Comparison of ENCODE assay signal across 18 mouse cellular contexts in genomic region chr5:113952519-113952918, GRCm38 (mm10). TPM values are rescaled to one million over a fixed set of nuclear protein-coding genes. Genes with fewer than 3 reads are reported as not detected.
DNase-seq lines count a peak whose midpoint lies in the region; ATAC-seq and TF ChIP-seq lines count a peak whose summit lies in the region.
"Had no signal": no experiment of that assay in that cellular context is flagged by ENCODE, and none has a peak within 500 bp of the region (broad histone marks: within the 10 kb centered on the region; RNA-seq: fewer than 3 reads in every experiment).

No protein-coding gene starts in this region.

- H3K4me3 ChIP-seq in intestine, embryonic 16.5 days (ENCODE audit: low read length), result no peak overlapping the region
- H3K4me3 ChIP-seq in intestine, embryonic 15.5 days (replicated peaks), result no peak overlapping the region
- H3K4me3 ChIP-seq in bone marrow, adult 2 months (replicated peaks; ENCODE audit: control insufficient read depth, low read depth, low read length), result no peak overlapping the region
- H3K4me3 ChIP-seq in megakaryocyte, embryonic 14.5 days (replicated peaks), result peak overlapping the region; percentile 87
- no peak overlapping the region for H3K4me3 ChIP-seq in forebrain, embryonic 11.5 days (ENCODE audit: low read depth, low read length)
- H3K4me3 ChIP-seq in hindbrain, embryonic 16.5 days (ENCODE audit: low read length), result no peak overlapping the region
- H3K4me3 ChIP-seq: embryonic facial prominence, embryonic 13.5 days; limb, embryonic 13.5 days; midbrain, embryonic 10.5 days had no signal

- no peak for TF ChIP-seq CTCF in bone marrow, adult 2 months (IDR thresholded peaks at IDR 0.05; ENCODE audit: control insufficient read depth, insufficient read depth, low read length)

- no peak overlapping the region for H3K4me2 ChIP-seq in intestine, embryonic 16.5 days (ENCODE audit: low read depth, low read length)
- no peak overlapping the region for H3K4me2 ChIP-seq in intestine, embryonic 15.5 days (replicated peaks)
- H3K4me2 ChIP-seq in forebrain, embryonic 11.5 days (ENCODE audit: low read depth, low read length, severe bottlenecking), result no peak overlapping the region
- H3K4me2 ChIP-seq in hindbrain, embryonic 16.5 days (ENCODE audit: low read length), result no peak overlapping the region
- H3K4me2 ChIP-seq: embryonic facial prominence, embryonic 13.5 days; limb, embryonic 13.5 days had no signal

- no peak for ATAC-seq in intestine, embryonic 16.5 days
- ATAC-seq in intestine, embryonic 15.5 days, result no peak
- ATAC-seq in hematopoietic stem cell, adult 5-6 weeks (replicated peaks in 1 of 2; ENCODE audit: insufficient read depth in 1 of 2, low FRiP score in 2 of 2, low TSS enrichment in 1 of 2, low read depth in 1 of 2, poor library complexity in 2 of 2, severe bottlenecking in 2 of 2), result peak; percentile 63 to 66
- no peak for ATAC-seq in forebrain, embryonic 11.5 days (replicated peaks; ENCODE audit: low FRiP score)
- ATAC-seq in hindbrain, embryonic 16.5 days, result no peak
- ATAC-seq: intestine, postnatal 0 days had no signal

- H3K9ac ChIP-seq in intestine, embryonic 16.5 days (ENCODE audit: low read depth, low read length), result no peak overlapping the region
- no peak overlapping the region for H3K9ac ChIP-seq in intestine, embryonic 15.5 days
- H3K9ac ChIP-seq in forebrain, embryonic 11.5 days (ENCODE audit: low read length), result no peak overlapping the region
- H3K9ac ChIP-seq in hindbrain, embryonic 16.5 days (ENCODE audit: low read depth, low read length), result no peak overlapping the region
- H3K9ac ChIP-seq: embryonic facial prominence, embryonic 13.5 days; limb, embryonic 13.5 days had no signal

- DNase-seq in forebrain, embryonic 11.5 days (ENCODE audit: low spot score), result no peak
- DNase-seq in urinary bladder, postnatal 14 days (ENCODE audit: low spot score), result no peak
- DNase-seq: adrenal gland, postnatal 10 days; cerebellum, postnatal 14 days; kidney, postnatal 36 days; spleen, adult 18-20 months had no signal

- H3K9me3 ChIP-seq in intestine, embryonic 16.5 days (ENCODE audit: control insufficient read depth, low read length), result no peaks in the 10 kb centered on the region
- no peaks in the 10 kb centered on the region for H3K9me3 ChIP-seq in intestine, embryonic 15.5 days
- H3K9me3 ChIP-seq in megakaryocyte, embryonic 14.5 days, result no peaks in the 10 kb centered on the region
- H3K9me3 ChIP-seq in forebrain, embryonic 11.5 days (ENCODE audit: control insufficient read depth, low read length), result no peaks in the 10 kb centered on the region
- no peaks in the 10 kb centered on the region for H3K9me3 ChIP-seq in hindbrain, embryonic 16.5 days (ENCODE audit: control insufficient read depth, low read length)
- H3K9me3 ChIP-seq: embryonic facial prominence, embryonic 13.5 days; limb, embryonic 13.5 days; midbrain, embryonic 10.5 days had no signal

- TF ChIP-seq POLR2A in bone marrow, adult 2 months (IDR thresholded peaks at IDR 0.05; ENCODE audit: borderline replicate concordance, control insufficient read depth, low read depth, low read length), result no peak

- no peaks in the 10 kb centered on the region for H3K27me3 ChIP-seq in intestine, embryonic 16.5 days (replicated peaks; ENCODE audit: control insufficient read depth, insufficient read depth, low read length)
- H3K27me3 ChIP-seq in intestine, embryonic 15.5 days (replicated peaks), result no peaks in the 10 kb centered on the region
- no peaks in the 10 kb centered on the region for H3K27me3 ChIP-seq in megakaryocyte, embryonic 14.5 days (replicated peaks)
- H3K27me3 ChIP-seq in forebrain, embryonic 11.5 days (ENCODE audit: control insufficient read depth, insufficient read depth, low read length), result no peaks in the 10 kb centered on the region
- no peaks in the 10 kb centered on the region for H3K27me3 ChIP-seq in hindbrain, embryonic 16.5 days (replicated peaks; ENCODE audit: control insufficient read depth, insufficient read depth, low read length)
- H3K27me3 ChIP-seq: embryonic facial prominence, embryonic 13.5 days; limb, embryonic 13.5 days had no signal

- 0 out of 2 replicates have a peak overlapping the region, but pooled peaks have one; percentile 24 for H3K27ac ChIP-seq in intestine, embryonic 16.5 days (ENCODE audit: low read length)
- H3K27ac ChIP-seq in intestine, embryonic 15.5 days, result no peak overlapping the region
- H3K27ac ChIP-seq in bone marrow, adult 2 months (ENCODE audit: control insufficient read depth, insufficient read depth, low read depth, low read length, poor library complexity), result peak overlapping the region; percentile 52; the same call in 1 of the 2 replicates
- no peak overlapping the region for H3K27ac ChIP-seq in forebrain, embryonic 11.5 days (ENCODE audit: low read depth, low read length)
- H3K27ac ChIP-seq in hindbrain, embryonic 16.5 days (ENCODE audit: low read depth, low read length), result no peak overlapping the region
- H3K27ac ChIP-seq: embryonic facial prominence, embryonic 13.5 days; limb, embryonic 13.5 days; stomach, postnatal 0 days had no signal

- H3K36me3 ChIP-seq in intestine, embryonic 16.5 days (ENCODE audit: control insufficient read depth, insufficient read depth, low read length), result peaks cover 4% of the 10 kb centered on the region
- H3K36me3 ChIP-seq in intestine, embryonic 15.5 days, result peaks cover 12% of the 10 kb centered on the region; the same call in 1 of the 2 replicates
- peaks cover 54% of the 10 kb centered on the region for H3K36me3 ChIP-seq in megakaryocyte, embryonic 14.5 days (replicated peaks; ENCODE audit: low read length)
- H3K36me3 ChIP-seq in forebrain, embryonic 11.5 days (ENCODE audit: control insufficient read depth, insufficient read depth, low read length), result no peaks in the 10 kb centered on the region
- H3K36me3 ChIP-seq in hindbrain, embryonic 16.5 days (ENCODE audit: control insufficient read depth, insufficient read depth, low read length), result peaks cover 29% of the 10 kb centered on the region

- 73% methylated on average over 10 of the region's 10 CpGs for WGBS in intestine, embryonic 16.5 days
- WGBS in intestine, embryonic 15.5 days, result 63% methylated on average over 10 of the region's 10 CpGs
- WGBS in bone marrow, adult 2 months, result 8% methylated on average over 10 of the region's 10 CpGs
- 89% methylated on average over 10 of the region's 10 CpGs for WGBS in forebrain, embryonic 11.5 days
- 97% methylated on average over 10 of the region's 10 CpGs for WGBS in hindbrain, embryonic 16.5 days

- H3K4me1 ChIP-seq in intestine, embryonic 16.5 days (ENCODE audit: control insufficient read depth, insufficient read depth, low read length), result no peaks in the 10 kb centered on the region; the same call in 1 of the 2 replicates
- H3K4me1 ChIP-seq in intestine, embryonic 15.5 days (replicated peaks), result 0 out of 2 replicates have a peak, but pooled peaks cover 2% of the 10 kb centered on the region
- H3K4me1 ChIP-seq in bone marrow, adult 2 months (ENCODE audit: control insufficient read depth, insufficient read depth, low read length), result no peaks in the 10 kb centered on the region; the same call in 1 of the 2 replicates
- H3K4me1 ChIP-seq in megakaryocyte, embryonic 14.5 days, result peaks cover 84% of the 10 kb centered on the region
- no peaks in the 10 kb centered on the region for H3K4me1 ChIP-seq in forebrain, embryonic 11.5 days (replicated peaks; ENCODE audit: control insufficient read depth, insufficient read depth, low read length)
- H3K4me1 ChIP-seq in hindbrain, embryonic 16.5 days (ENCODE audit: control insufficient read depth, insufficient read depth, low read depth, low read length), result no peaks in the 10 kb centered on the region

RNA-seq across cellular contexts. Expression of gene Ssh1, which starts 41.2 kb away (rescaled TPM):
- polyA plus RNA-seq in intestine, embryonic 16.5 days (2015; fragmentation: Nextera tagmentation; extraction: Ambion mirVana), result 7.1 and 7.8 TPM in 2 replicates
- polyA plus RNA-seq in intestine, embryonic 15.5 days (2015; fragmentation: Nextera tagmentation; extraction: Ambion mirVana), result 10.1 and 11.8 TPM in 2 replicates
- 13.0 and 14.4 TPM in 2 replicates for polyA plus RNA-seq in bone marrow, adult 2 months (2011; ENCODE audit: insufficient read depth, insufficient read length, low replicate concordance, missing spikeins)
- total RNA-seq in hematopoietic stem cell, adult 5-6 weeks (2017), result 4.4 and 12.4 TPM in 2 replicates
- 2.9 and 3.9 TPM in 2 replicates for polyA plus RNA-seq in megakaryocyte, embryonic 14.5 days (2012; ENCODE audit: insufficient read depth, low replicate concordance)
- polyA plus RNA-seq in forebrain, embryonic 11.5 days (2014; fragmentation: Nextera tagmentation; extraction: Ambion mirVana), result 25.7 and 28.7 TPM in 2 replicates
- polyA plus RNA-seq in hindbrain, embryonic 16.5 days (2015; fragmentation: Nextera tagmentation; extraction: Ambion mirVana), result 9.6 and 13.2 TPM in 2 replicates

RNA-seq across cellular contexts. Expression of gene Coro1c, which starts 44.0 kb away (rescaled TPM):
- 175 and 183 TPM in 2 replicates for polyA plus RNA-seq in intestine, embryonic 16.5 days (2015; fragmentation: Nextera tagmentation; extraction: Ambion mirVana)
- polyA plus RNA-seq in intestine, embryonic 15.5 days (2015; fragmentation: Nextera tagmentation; extraction: Ambion mirVana), result 167 and 173 TPM in 2 replicates
- polyA plus RNA-seq in bone marrow, adult 2 months (2011; ENCODE audit: insufficient read depth, insufficient read length, low replicate concordance, missing spikeins), result 26.5 and 52.7 TPM in 2 replicates
- 85.8 and 110 TPM in 2 replicates for total RNA-seq in hematopoietic stem cell, adult 5-6 weeks (2017)
- 132 and 208 TPM in 2 replicates for polyA plus RNA-seq in megakaryocyte, embryonic 14.5 days (2012; ENCODE audit: insufficient read depth, low replicate concordance)
- 231 and 246 TPM in 2 replicates for polyA plus RNA-seq in forebrain, embryonic 11.5 days (2014; fragmentation: Nextera tagmentation; extraction: Ambion mirVana)
- 176 and 191 TPM in 2 replicates for polyA plus RNA-seq in hindbrain, embryonic 16.5 days (2015; fragmentation: Nextera tagmentation; extraction: Ambion mirVana)

RNA-seq across cellular contexts. Expression of gene Dao, which starts 51.0 kb away (rescaled TPM):
- 31.0 and 32.5 TPM in 2 replicates for polyA plus RNA-seq in intestine, embryonic 16.5 days (2015; fragmentation: Nextera tagmentation; extraction: Ambion mirVana)
- polyA plus RNA-seq in intestine, embryonic 15.5 days (2015; fragmentation: Nextera tagmentation; extraction: Ambion mirVana), result 13.8 and 17.1 TPM in 2 replicates
- polyA plus RNA-seq in bone marrow, adult 2 months (2011; ENCODE audit: insufficient read depth, insufficient read length, low replicate concordance, missing spikeins), result 1.6 TPM in 1 of 2 replicates, not detected in the other
- total RNA-seq in hematopoietic stem cell, adult 5-6 weeks (2017), result not detected in 2 replicates
- polyA plus RNA-seq in megakaryocyte, embryonic 14.5 days (2012; ENCODE audit: insufficient read depth, low replicate concordance), result not detected in 2 replicates
- not detected in 2 replicates for polyA plus RNA-seq in forebrain, embryonic 11.5 days (2014; fragmentation: Nextera tagmentation; extraction: Ambion mirVana)
- polyA plus RNA-seq in hindbrain, embryonic 16.5 days (2015; fragmentation: Nextera tagmentation; extraction: Ambion mirVana), result not detected in 2 replicates
- total RNA-seq: adrenal gland, postnatal 10 days had no signal
- polyA plus RNA-seq: embryonic facial prominence, embryonic 13.5 days; limb, embryonic 13.5 days; midbrain, embryonic 10.5 days; neural tube, embryonic 11.5 days had no signal

Comparison
In these comparisons a context has a peak if more than half of its experiments do, and no peak if none do; other contexts are left out.
1. H3K27ac ChIP-seq: peak in intestine, embryonic 16.5 days (single experiment) and bone marrow, adult 2 months (single experiment); none in intestine, embryonic 15.5 days (single experiment), forebrain, embryonic 11.5 days (single experiment) and hindbrain, embryonic 16.5 days (single experiment).
2. ATAC-seq: peak in hematopoietic stem cell, adult 5-6 weeks (2 of 2); none in intestine, embryonic 16.5 days (single experiment), intestine, embryonic 15.5 days (single experiment), forebrain, embryonic 11.5 days (single experiment) and hindbrain, embryonic 16.5 days (single experiment).